Mouse (Mus musculus) hindbrain, embryonic 11.5 days (tissue): Measurements from ENCODE around the gene Tiam1. TPM values are rescaled to one million over a fixed set of nuclear protein-coding genes. Genes with fewer than 3 reads are reported as not detected.

Experiments
- ATAC-seq: fragments of 200-750 bp; cut with Nextera tagmentation; 2 replicates; pipeline ENCODE4 v1.8.0; 2017; ENCODE audit warnings: mild to moderate bottlenecking, moderate TSS enrichment, moderate library complexity; ENCODE audit not compliant: low FRiP score
- DNase-seq: peaks from one replicate; pipeline ENCODE4 v3.0.0-alpha.2; 2015; ENCODE audit warnings: low spot score
- H3K27ac ChIP-seq: fragments of 300-500 bp; sonication (generic); 2 replicates; pipeline ENCODE4 v1.5.1; 2014; ENCODE audit warnings: mild to moderate bottlenecking, low read depth, low read length
- H3K27me3 ChIP-seq: fragments of 300-500 bp; sonication (generic); 2 replicates; pipeline ENCODE4 v1.6.1; 2014; ENCODE audit warnings: mild to moderate bottlenecking, low read length, moderate library complexity, mixed read lengths; ENCODE audit not compliant: control insufficient read depth, insufficient read depth
- H3K36me3 ChIP-seq: fragments of 300-500 bp; sonication (generic); 2 replicates; pipeline ENCODE4 v1.6.1; 2014; ENCODE audit warnings: mild to moderate bottlenecking, low read length, moderate library complexity, mixed read lengths; ENCODE audit not compliant: control insufficient read depth, insufficient read depth
- H3K4me1 ChIP-seq: fragments of 300-500 bp; sonication (generic); replicated peaks from 2 replicates; pipeline ENCODE4 v1.6.1; 2014; ENCODE audit warnings: low read length, mixed read lengths; ENCODE audit not compliant: control insufficient read depth, insufficient read depth
- H3K4me2 ChIP-seq: fragments of 300-500 bp; sonication (generic); replicated peaks from 2 replicates; pipeline ENCODE4 v1.6.1; 2014; ENCODE audit warnings: mild to moderate bottlenecking, low read depth, low read length
- H3K4me3 ChIP-seq: fragments of 300-500 bp; sonication (generic); 2 replicates; pipeline ENCODE4 v1.5.1; 2014; ENCODE audit warnings: low read depth, low read length
- H3K9ac ChIP-seq: fragments of 300-500 bp; sonication (generic); 2 replicates; pipeline ENCODE4 v1.6.1; 2014; ENCODE audit warnings: low read depth, low read length
- H3K9me3 ChIP-seq: fragments of 300-500 bp; sonication (generic); 2 replicates; pipeline ENCODE4 v1.6.1; 2016; ENCODE audit warnings: low read length; ENCODE audit not compliant: control insufficient read depth
- WGBS: fragments of 180-500 bp; shearing (Covaris S2); extraction: QIAGEN DNeasy Blood & Tissue Kit; methylation state at CpG from one replicate; pipeline ENCODE4 v1.1.7; 2014; 5-methylcytosine and 5-hydroxymethylcytosine counted together
- polyA plus RNA-seq: library from polyadenylated mRNA; unstranded; fragments of >200 nt; fragmentation: Nextera tagmentation; extraction: Ambion mirVana; gene quantifications from 2 replicates; pipeline ENCODE4 v1.2.1, GENCODE M21; 2014

Tiam1 gene
- polyA plus RNA-seq, 1 experiment from 2014 or later, result 27.6 TPM

DNA sequence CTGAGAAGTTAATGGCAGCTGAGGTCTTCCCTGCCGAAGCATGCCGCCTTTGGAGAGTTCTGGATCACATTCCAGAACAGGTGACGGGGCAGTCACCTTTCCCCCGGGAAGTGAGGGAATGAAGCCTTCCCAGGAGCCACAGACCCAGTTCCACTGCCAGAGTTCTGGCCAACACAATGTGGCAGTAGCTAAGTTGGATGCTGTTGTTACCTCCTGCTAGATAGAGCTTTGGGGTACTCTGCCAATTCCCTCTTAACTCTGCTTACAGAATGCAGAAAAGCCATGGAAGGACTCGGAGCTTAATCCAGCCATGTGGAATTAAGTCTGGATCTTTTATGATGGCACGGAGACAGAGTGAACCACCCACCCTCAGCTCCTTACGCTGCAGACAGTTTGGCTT lies 209.6 kb downstream of the Tiam1 start:
- 67% methylated on average over 7 of the region's 7 CpGs for WGBS
- no peaks in the 10 kb centered on the region for H3K36me3 ChIP-seq
- no peak for ATAC-seq
- no peak overlapping the region for H3K9ac ChIP-seq
- H3K9me3 ChIP-seq, result no peaks in the 10 kb centered on the region
- DNase-seq, result no peak
- no peak overlapping the region for H3K4me3 ChIP-seq
- H3K4me1 ChIP-seq, result no peaks in the 10 kb centered on the region
- H3K27me3 ChIP-seq, result no peaks in the 10 kb centered on the region
- no peak overlapping the region for H3K4me2 ChIP-seq
- H3K27ac ChIP-seq, result no peak overlapping the region

GRCm38 (mm10) chr16:89928611-89929010 lies 215.0 kb downstream of the Tiam1 start:
- Histone ChIP-seq H3K9me3 (no peaks in the 10 kb centered on the region), H3K4me2 (no peak overlapping the region), H3K27me3 (no peaks in the 10 kb centered on the region), H3K36me3 (no peaks in the 10 kb centered on the region), H3K9ac (no peak overlapping the region), H3K4me3 (no peak overlapping the region), H3K27ac (no peak overlapping the region), H3K4me1 (peaks cover 3% of the 10 kb centered on the region; the same call in 1 of the 2 replicates)
- no peak for ATAC-seq
- DNase-seq, result no peak
- WGBS, result 90% methylated on average over 7 of the region's 7 CpGs

DNA sequence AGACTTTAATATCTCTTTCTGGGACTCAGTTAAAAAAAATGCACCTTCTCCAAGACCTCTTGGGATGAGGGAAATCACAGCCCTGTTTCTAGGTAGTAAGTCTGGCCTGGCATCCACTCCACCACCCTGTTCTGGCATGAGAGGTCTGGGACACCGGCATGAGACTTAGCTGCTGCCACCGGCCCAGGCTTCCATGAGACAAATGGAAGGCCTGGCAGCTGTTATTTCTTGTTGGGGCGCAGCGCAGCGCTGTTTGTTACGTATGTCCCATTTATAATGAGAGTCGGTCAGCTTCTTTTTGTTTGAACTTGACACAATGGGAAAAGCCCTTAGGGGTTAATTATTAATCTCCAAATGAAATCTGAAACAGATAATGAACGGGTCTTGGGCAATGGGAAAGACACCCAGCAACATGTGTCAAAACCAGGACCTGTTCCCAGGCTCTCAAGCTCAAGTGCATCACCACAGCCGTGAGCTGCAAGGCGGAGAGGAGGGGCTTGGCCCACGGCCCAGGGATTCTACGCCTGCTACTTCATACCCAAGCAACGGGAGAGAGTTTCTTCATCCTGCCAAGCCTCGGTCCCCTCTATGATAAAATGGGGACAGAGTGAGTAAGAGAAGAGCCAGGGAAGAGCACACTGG lies 219.2 kb downstream of the Tiam1 start:
- Histone ChIP-seq H3K9me3 (no peaks in the 10 kb centered on the region), H3K27ac (0 out of 2 replicates have a peak overlapping the region, but pooled peaks have one; percentile 36), H3K36me3 (no peaks in the 10 kb centered on the region), H3K4me3 (no peak overlapping the region), H3K4me2 (no peak overlapping the region), H3K9ac (no peak overlapping the region), H3K4me1 (peaks cover 3% of the 10 kb centered on the region; the same call in 1 of the 2 replicates), H3K27me3 (no peaks in the 10 kb centered on the region)
- no peak for DNase-seq
- peak; percentile 58 for ATAC-seq
- WGBS, result 71% methylated on average over 14 of the region's 14 CpGs

DNA sequence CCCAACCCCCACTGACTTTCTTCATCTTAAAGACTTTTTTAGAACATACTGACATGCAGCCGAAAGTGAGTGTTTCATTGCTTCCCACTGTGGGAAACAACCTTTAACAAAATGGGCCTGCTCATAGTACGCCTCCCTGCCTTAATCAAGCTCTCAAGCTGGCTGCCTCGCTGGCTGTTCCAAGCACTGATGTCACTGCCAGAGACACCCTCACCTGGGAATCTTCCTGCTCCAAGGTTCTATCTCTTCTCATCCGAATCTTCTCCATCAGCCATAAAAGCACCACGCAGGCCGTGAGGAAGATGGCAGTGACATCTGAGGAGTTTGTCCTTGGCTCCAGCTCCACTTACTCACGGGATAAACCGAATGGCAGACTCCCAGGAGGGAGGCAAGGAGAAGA lies 220.3 kb downstream of the Tiam1 start:
- 92% methylated on average over 8 of the region's 8 CpGs for WGBS
- no peak overlapping the region for H3K4me2 ChIP-seq
- ATAC-seq, result no peak

DNA sequence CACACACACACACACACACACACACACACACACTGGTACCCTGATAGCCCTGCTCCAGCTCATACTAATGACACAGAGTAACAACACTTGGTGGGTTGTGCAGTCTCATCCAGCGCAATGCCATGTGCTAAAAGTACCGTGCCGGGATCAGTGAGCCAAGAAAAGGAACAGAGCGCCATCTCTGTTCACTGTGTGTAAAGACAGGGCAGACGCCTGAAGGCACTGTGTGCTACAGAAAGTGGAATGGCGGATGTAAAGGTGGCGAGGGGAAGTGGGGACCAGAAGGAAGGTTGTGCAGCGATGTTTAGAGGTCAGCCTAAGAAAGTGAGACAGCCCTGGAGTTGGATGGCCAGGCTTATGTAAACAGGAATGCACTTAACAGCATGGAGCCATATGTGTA lies 221.1 kb downstream of the Tiam1 start:
- H3K36me3 ChIP-seq, result no peaks in the 10 kb centered on the region
- H3K27me3 ChIP-seq, result no peaks in the 10 kb centered on the region
- no peak overlapping the region for H3K27ac ChIP-seq
- ATAC-seq, result no peak
- H3K4me1 ChIP-seq, result peaks cover 3% of the 10 kb centered on the region; the same call in 1 of the 2 replicates
- WGBS, result 91% methylated on average over 8 of the region's 8 CpGs
- no peak overlapping the region for H3K9ac ChIP-seq
- H3K4me3 ChIP-seq, result no peak overlapping the region
- no peak overlapping the region for H3K4me2 ChIP-seq
- no peak for DNase-seq
- no peaks in the 10 kb centered on the region for H3K9me3 ChIP-seq

More for the DNA sequence above, 220.3 kb downstream of the Tiam1 start:
- Histone ChIP-seq H3K9ac (no peak overlapping the region), H3K9me3 (no peaks in the 10 kb centered on the region), H3K4me3 (no peak overlapping the region), H3K36me3 (no peaks in the 10 kb centered on the region), H3K27me3 (no peaks in the 10 kb centered on the region), H3K27ac (no peak overlapping the region), H3K4me1 (peaks cover 3% of the 10 kb centered on the region; the same call in 1 of the 2 replicates)
- DNase-seq, result no peak

DNA sequence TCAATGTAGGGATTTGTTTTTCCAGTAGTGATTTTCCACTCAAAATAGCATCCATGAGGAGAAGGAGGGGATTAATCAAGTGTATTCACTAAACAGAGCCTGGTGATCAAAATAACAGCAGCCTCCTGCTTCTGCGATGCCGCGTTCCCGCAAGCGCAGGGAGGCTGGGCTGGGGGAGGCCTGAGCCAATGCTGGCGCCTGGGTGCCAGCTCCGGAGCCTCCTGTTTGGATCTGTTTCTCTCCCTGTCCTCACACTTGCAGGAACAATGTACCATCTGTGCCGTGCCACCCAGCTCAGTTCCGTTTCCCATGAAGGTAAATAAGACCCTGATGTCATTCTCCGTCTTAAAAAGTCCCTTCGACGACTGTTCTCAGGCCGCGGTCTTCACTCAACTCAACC lies 222.2 kb downstream of the Tiam1 start:
- no peak overlapping the region for H3K4me3 ChIP-seq
- no peak for ATAC-seq
- no peaks in the 10 kb centered on the region for H3K36me3 ChIP-seq
- no peaks in the 10 kb centered on the region for H3K9me3 ChIP-seq
- H3K9ac ChIP-seq, result no peak overlapping the region
- WGBS, result 87% methylated on average over 14 of the region's 14 CpGs
- H3K27ac ChIP-seq, result no peak overlapping the region
- H3K4me1 ChIP-seq, result peaks cover 3% of the 10 kb centered on the region; the same call in 1 of the 2 replicates
- no peaks in the 10 kb centered on the region for H3K27me3 ChIP-seq
- no peak overlapping the region for H3K4me2 ChIP-seq
- DNase-seq, result no peak

DNA sequence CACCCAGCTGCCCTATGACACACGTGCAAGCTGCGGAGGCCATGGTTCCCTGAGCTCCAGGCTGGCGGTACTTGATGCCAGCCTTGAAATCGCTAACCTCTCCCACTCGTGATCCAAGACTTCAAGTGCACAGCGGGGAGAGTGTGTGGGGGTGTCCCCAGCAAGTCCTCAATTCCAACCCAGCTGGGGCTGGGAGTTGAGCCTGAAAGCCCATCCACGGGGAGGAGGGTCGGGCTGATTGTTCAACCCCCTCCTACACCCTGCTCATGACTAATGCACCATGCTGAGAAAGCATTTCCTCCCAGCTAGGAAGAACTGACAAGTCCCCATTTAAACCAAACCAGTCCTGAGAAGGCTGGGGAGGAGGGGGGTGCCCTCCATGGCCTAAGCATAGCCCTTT lies 223.2 kb downstream of the Tiam1 start:
- no peak overlapping the region for H3K4me3 ChIP-seq
- no peaks in the 10 kb centered on the region for H3K9me3 ChIP-seq
- no peaks in the 10 kb centered on the region for H3K36me3 ChIP-seq
- H3K27ac ChIP-seq, result no peak overlapping the region
- no peak for DNase-seq
- no peak overlapping the region for H3K9ac ChIP-seq
- no peak for ATAC-seq
- H3K4me2 ChIP-seq, result no peak overlapping the region
- WGBS, result 65% methylated on average over 8 of the region's 8 CpGs
- H3K4me1 ChIP-seq, result peaks cover 3% of the 10 kb centered on the region; the same call in 1 of the 2 replicates
- no peaks in the 10 kb centered on the region for H3K27me3 ChIP-seq

DNA sequence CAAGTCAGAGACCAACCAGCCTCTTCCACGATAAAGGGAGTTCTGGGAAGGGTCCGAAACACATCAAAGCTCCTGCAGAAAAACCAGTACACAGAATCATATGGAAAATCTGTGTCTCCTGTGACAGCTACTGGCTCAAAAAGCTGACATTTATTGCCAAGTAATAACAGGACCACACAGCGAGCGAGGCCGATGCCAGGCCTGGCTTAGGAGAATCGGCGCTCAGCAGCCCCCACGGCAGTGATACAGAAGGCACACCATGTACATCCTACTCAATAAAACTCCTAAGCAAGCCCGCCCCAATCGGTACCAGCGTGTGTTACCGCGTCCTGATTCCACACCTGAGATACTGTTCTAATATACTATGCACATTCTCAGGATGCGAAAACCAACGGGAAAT lies 226.2 kb downstream of the Tiam1 start:
- WGBS, result 95% methylated on average over 15 of the region's 15 CpGs
- H3K4me3 ChIP-seq, result no peak overlapping the region
- H3K27ac ChIP-seq, result no peak overlapping the region
- no peaks in the 10 kb centered on the region for H3K9me3 ChIP-seq
- DNase-seq (no peak), ATAC-seq (no peak)
- H3K9ac ChIP-seq, result no peak overlapping the region
- H3K4me1 ChIP-seq, result no peaks in the 10 kb centered on the region
- H3K27me3 ChIP-seq, result no peaks in the 10 kb centered on the region
- H3K4me2 ChIP-seq, result no peak overlapping the region
- no peaks in the 10 kb centered on the region for H3K36me3 ChIP-seq

GRCm38 (mm10) chr16:89914946-89915345 lies 228.6 kb downstream of the Tiam1 start:
- Histone ChIP-seq H3K4me3 (no peak overlapping the region), H3K4me2 (no peak overlapping the region), H3K9me3 (no peaks in the 10 kb centered on the region), H3K4me1 (no peaks in the 10 kb centered on the region), H3K36me3 (no peaks in the 10 kb centered on the region), H3K27ac (no peak overlapping the region), H3K27me3 (no peaks in the 10 kb centered on the region), H3K9ac (no peak overlapping the region)
- ATAC-seq (no peak), DNase-seq (no peak)
- 97% methylated on average over 4 of the region's 4 CpGs for WGBS
